Comparison of ENCODE assay signal across 8 mouse cellular contexts in genomic region chr8:84067047-84067573, GRCm38 (mm10). TPM values are rescaled to one million over a fixed set of nuclear protein-coding genes. Genes with fewer than 3 reads are reported as not detected.
A peak's percentile ranks its signal among the peaks of the same experiment; 100 is the strongest.
DNase-seq lines count a peak whose midpoint lies in the region; ATAC-seq and TF ChIP-seq lines count a peak whose summit lies in the region.

No protein-coding gene starts in this region.

- no peaks in the 10 kb centered on the region for H3K27me3 ChIP-seq in forebrain, embryonic 14.5 days (replicated peaks; ENCODE audit: control insufficient read depth, insufficient read depth, low read length)
- H3K27me3 ChIP-seq in liver, postnatal 0 days (ENCODE audit: insufficient read depth, low read length) = no peaks in the 10 kb centered on the region
- H3K27me3 ChIP-seq in neural tube, embryonic 13.5 days = no peaks in the 10 kb centered on the region

- intact Hi-C loops in heart, postnatal 14 days (cut with DNase I) = no loop called here

- peak; percentile 60 for ATAC-seq in forebrain, embryonic 14.5 days
- peak; percentile 78 for ATAC-seq in liver, postnatal 0 days
- peak; percentile 78 for ATAC-seq in neural tube, embryonic 13.5 days (ENCODE audit: low read depth)

- H3K27ac ChIP-seq in ES-E14 (ENCODE audit: insufficient read depth, low read depth, low read length, poor library complexity, severe bottlenecking) = peak overlapping the region; percentile 99
- H3K27ac ChIP-seq in forebrain, embryonic 14.5 days (ENCODE audit: low read depth, low read length) = peak overlapping the region; percentile 93
- peak overlapping the region; percentile 97 for H3K27ac ChIP-seq in liver, postnatal 0 days (ENCODE audit: low read depth)
- peak overlapping the region; percentile 97 for H3K27ac ChIP-seq in neural tube, embryonic 13.5 days (replicated peaks)

- H3K4me2 ChIP-seq in forebrain, embryonic 14.5 days (ENCODE audit: low read length) = peak overlapping the region; percentile 42
- peak overlapping the region; percentile 94 for H3K4me2 ChIP-seq in liver, postnatal 0 days (ENCODE audit: low read depth, low read length)
- peak overlapping the region; percentile 55 for H3K4me2 ChIP-seq in neural tube, embryonic 13.5 days

- H3K36me3 ChIP-seq in ES-E14 (ENCODE audit: control insufficient read depth, insufficient read depth, low read length, poor library complexity, severe bottlenecking) = no peaks in the 10 kb centered on the region
- H3K36me3 ChIP-seq in forebrain, embryonic 14.5 days (ENCODE audit: control insufficient read depth, insufficient read depth, low read length) = no peaks in the 10 kb centered on the region
- no peaks in the 10 kb centered on the region for H3K36me3 ChIP-seq in liver, postnatal 0 days (replicated peaks; ENCODE audit: insufficient read depth, low read length)
- no peaks in the 10 kb centered on the region for H3K36me3 ChIP-seq in neural tube, embryonic 13.5 days

- peaks cover 3 to 10% of the 10 kb centered on the region in 2 experiments; a peak in 3 of 4 replicates for H3K4me1 ChIP-seq in ES-E14 (ENCODE audit: control insufficient read depth in 2 of 2, insufficient read depth in 2 of 2, low read length in 2 of 2, poor library complexity in 1 of 2)
- H3K4me1 ChIP-seq in forebrain, embryonic 14.5 days (ENCODE audit: control insufficient read depth, insufficient read depth, low read length) = 0 out of 2 replicates have a peak, but pooled peaks cover 5% of the 10 kb centered on the region
- peaks cover 44% of the 10 kb centered on the region for H3K4me1 ChIP-seq in liver, postnatal 0 days (ENCODE audit: insufficient read depth)
- peaks cover 56% of the 10 kb centered on the region for H3K4me1 ChIP-seq in neural tube, embryonic 13.5 days (replicated peaks)

- WGBS in forebrain, embryonic 14.5 days = under 1% methylated on average over 53 of the region's 58 CpGs
- 1% methylated on average over 38 of the region's 58 CpGs for WGBS in liver, postnatal 0 days (ENCODE audit: insufficient replicate concordance)
- WGBS in neural tube, embryonic 13.5 days = 1% methylated on average over 39 of the region's 58 CpGs

- H3K4me3 ChIP-seq in ES-E14 (ENCODE audit: insufficient read depth in 1 of 2, low read depth in 1 of 2, low read length in 2 of 2, poor library complexity in 1 of 2, severe bottlenecking in 1 of 2) = peak overlapping the region; percentile 49 to 99
- peak overlapping the region; percentile 94 for H3K4me3 ChIP-seq in forebrain, embryonic 14.5 days (ENCODE audit: low read depth, low read length)
- H3K4me3 ChIP-seq in liver, postnatal 0 days (ENCODE audit: low read depth, low read length) = peak overlapping the region; percentile 74
- H3K4me3 ChIP-seq in neural tube, embryonic 13.5 days = peak overlapping the region; percentile 77

- TF ChIP-seq CTCF in liver, postnatal 0 days (IDR thresholded peaks at IDR 0.05; ENCODE audit: low read depth) = no peak

- TF ChIP-seq EP300 in liver, postnatal 0 days (IDR thresholded peaks at IDR 0.05; ENCODE audit: low read depth) = no peak

- DNase-seq in ES-E14 (ENCODE audit: low read depth, low spot score) = peak; percentile 69
- peak; percentile 93 for DNase-seq in cerebellum, adult 11 months
- DNase-seq in forebrain, embryonic 14.5 days (ENCODE audit: low spot score) = peak; percentile 90
- peak; percentile 98 for DNase-seq in heart, postnatal 14 days
- peak; percentile 95 for DNase-seq in layer of hippocampus, adult 11-12 months (ENCODE audit: low spot score)
- DNase-seq in liver, postnatal 0 days = peak; percentile 97
- peak; percentile 62 for DNase-seq in telencephalon, adult 2 months (ENCODE audit: low read depth, low spot score)

- H3K9me3 ChIP-seq in ES-E14 (ENCODE audit: control insufficient read depth, insufficient read depth, low read depth, low read length) = no peaks in the 10 kb centered on the region
- no peaks in the 10 kb centered on the region for H3K9me3 ChIP-seq in forebrain, embryonic 14.5 days (replicated peaks; ENCODE audit: control insufficient read depth, low read length)
- H3K9me3 ChIP-seq in liver, postnatal 0 days (ENCODE audit: low read length) = no peaks in the 10 kb centered on the region
- H3K9me3 ChIP-seq in neural tube, embryonic 13.5 days = no peaks in the 10 kb centered on the region

- H3K9ac ChIP-seq in ES-E14 (ENCODE audit: insufficient read depth, low read depth, low read length, poor library complexity, severe bottlenecking) = peak overlapping the region; percentile 98
- H3K9ac ChIP-seq in forebrain, embryonic 14.5 days (ENCODE audit: low read length) = peak overlapping the region; percentile 80
- peak overlapping the region; percentile 71 for H3K9ac ChIP-seq in liver, postnatal 0 days (replicated peaks)
- H3K9ac ChIP-seq in neural tube, embryonic 13.5 days = peak overlapping the region; percentile 86

- in situ Hi-C loops in ES-E14 (cut with MboI; ENCODE audit: low sequenced_read_pairs in 2 of 2, unreplicated experiment in 2 of 2) = no loop called here

TF ChIP-seq in ES-E14, 5 proteins besides CTCF, POLR2A, EP300 and RAD21:
- TF ChIP-seq MAFK (IDR thresholded peaks at IDR 0.05; ENCODE audit: insufficient read depth, low read depth, low read length) (no peak), ZC3H11A (IDR thresholded peaks at IDR 0.05; ENCODE audit: borderline replicate concordance, low read depth, low read length) (no peak), ZNF384 (IDR thresholded peaks at IDR 0.05; ENCODE audit: low read depth, low read length) (no peak), CHD2 (IDR thresholded peaks at IDR 0.05; ENCODE audit: low read depth, low read length) (no peak), HCFC1 (IDR thresholded peaks at IDR 0.05; ENCODE audit: borderline replicate concordance, insufficient read depth, low read length) (no peak)

RNA-seq across cellular contexts. Expression of gene Rfx1, which starts 0.5 kb away (rescaled TPM):
- total RNA-seq in ES-E14 (2012; rRNA removed) = 16.2 and 22.3 TPM in 2 replicates
- 6.8 and 8.7 TPM in 2 replicates for polyA plus RNA-seq in forebrain, embryonic 14.5 days (2014; fragmentation: Nextera tagmentation; extraction: Ambion mirVana)
- total RNA-seq in heart, postnatal 14 days (2021) = 10 to 100 TPM; 12.2 to 12.7 TPM
- 1.3 and 1.5 TPM in 2 replicates for polyA plus RNA-seq in liver, postnatal 0 days (2015; fragmentation: Nextera tagmentation; extraction: Ambion mirVana)
- polyA plus RNA-seq in neural tube, embryonic 13.5 days (2015; fragmentation: Nextera tagmentation; extraction: Ambion mirVana) = 8.1 and 8.2 TPM in 2 replicates

RNA-seq across cellular contexts. Expression of gene Gm10643, which starts 2.2 kb away (rescaled TPM):
- total RNA-seq in ES-E14 (2012; rRNA removed) = 1.5 and 1.7 TPM in 2 replicates
- polyA plus RNA-seq in forebrain, embryonic 14.5 days (2014; fragmentation: Nextera tagmentation; extraction: Ambion mirVana) = 1.3 and 1.5 TPM in 2 replicates
- total RNA-seq in heart, postnatal 14 days (2021) = 1 to 10 TPM; 2.6 to 3.3 TPM
- 0.36 and 0.41 TPM in 2 replicates for polyA plus RNA-seq in liver, postnatal 0 days (2015; fragmentation: Nextera tagmentation; extraction: Ambion mirVana)
- polyA plus RNA-seq in neural tube, embryonic 13.5 days (2015; fragmentation: Nextera tagmentation; extraction: Ambion mirVana) = 1.9 and 2.2 TPM in 2 replicates

RNA-seq across cellular contexts. Expression of gene Rln3, which starts 22.3 kb away (rescaled TPM):
- total RNA-seq in ES-E14 (2012; rRNA removed) = 7.3 and 26.6 TPM in 2 replicates
- polyA plus RNA-seq in forebrain, embryonic 14.5 days (2014; fragmentation: Nextera tagmentation; extraction: Ambion mirVana) = not detected in 2 replicates
- not detected for total RNA-seq in heart, postnatal 14 days (2021)
- 0.18 TPM in 1 of 2 replicates, not detected in the other for polyA plus RNA-seq in liver, postnatal 0 days (2015; fragmentation: Nextera tagmentation; extraction: Ambion mirVana)
- not detected in 2 replicates for polyA plus RNA-seq in neural tube, embryonic 13.5 days (2015; fragmentation: Nextera tagmentation; extraction: Ambion mirVana)

RNA-seq across cellular contexts. Expression of gene Il27ra, which starts 24.7 kb away (rescaled TPM):
- total RNA-seq in ES-E14 (2012; rRNA removed) = 0.89 and 3.6 TPM in 2 replicates
- 0.19 and 0.70 TPM in 2 replicates for polyA plus RNA-seq in forebrain, embryonic 14.5 days (2014; fragmentation: Nextera tagmentation; extraction: Ambion mirVana)
- total RNA-seq in heart, postnatal 14 days (2021) = 1 to 10 TPM; 4.2 to 5.8 TPM
- 0.76 and 0.88 TPM in 2 replicates for polyA plus RNA-seq in liver, postnatal 0 days (2015; fragmentation: Nextera tagmentation; extraction: Ambion mirVana)
- polyA plus RNA-seq in neural tube, embryonic 13.5 days (2015; fragmentation: Nextera tagmentation; extraction: Ambion mirVana) = 0.43 and 0.56 TPM in 2 replicates

RNA-seq across cellular contexts. Expression of gene Dcaf15, which starts 37.5 kb away (rescaled TPM):
- 53.5 and 62.0 TPM in 2 replicates for total RNA-seq in ES-E14 (2012; rRNA removed)
- polyA plus RNA-seq in forebrain, embryonic 14.5 days (2014; fragmentation: Nextera tagmentation; extraction: Ambion mirVana) = 15.8 and 17.8 TPM in 2 replicates
- 1 to 10 TPM; 9.7 to 9.8 TPM for total RNA-seq in heart, postnatal 14 days (2021)
- 2.3 and 2.8 TPM in 2 replicates for polyA plus RNA-seq in liver, postnatal 0 days (2015; fragmentation: Nextera tagmentation; extraction: Ambion mirVana)
- 16.5 and 16.8 TPM in 2 replicates for polyA plus RNA-seq in neural tube, embryonic 13.5 days (2015; fragmentation: Nextera tagmentation; extraction: Ambion mirVana)

Comparison
In these comparisons a context has a peak if more than half of its experiments do, and no peak if none do; other contexts are left out.
1. Peak in every context shown above with its lines: DNase-seq, ATAC-seq, H3K4me3 ChIP-seq and H3K27ac ChIP-seq.
2. H3K4me2 ChIP-seq: peak in every context shown above with its lines; median percentile 94 in liver, postnatal 0 days; 55 in neural tube, embryonic 13.5 days; 42 in forebrain, embryonic 14.5 days.